Mouse (Mus musculus) B cell, adult 62 days (primary cell): ENCODE results near the gene Sept12. TPM values are rescaled to one million over a fixed set of nuclear protein-coding genes. Genes with fewer than 3 reads are reported as not detected.

ENCODE experiments used
- total RNA-seq: library from RNA; stranded (reverse); gene quantifications from 4 replicates; pipeline ENCODE4 v1.2.4, GENCODE M21; 2023

The Sept12 gene
- not detected in 4 replicates for total RNA-seq

DNA sequence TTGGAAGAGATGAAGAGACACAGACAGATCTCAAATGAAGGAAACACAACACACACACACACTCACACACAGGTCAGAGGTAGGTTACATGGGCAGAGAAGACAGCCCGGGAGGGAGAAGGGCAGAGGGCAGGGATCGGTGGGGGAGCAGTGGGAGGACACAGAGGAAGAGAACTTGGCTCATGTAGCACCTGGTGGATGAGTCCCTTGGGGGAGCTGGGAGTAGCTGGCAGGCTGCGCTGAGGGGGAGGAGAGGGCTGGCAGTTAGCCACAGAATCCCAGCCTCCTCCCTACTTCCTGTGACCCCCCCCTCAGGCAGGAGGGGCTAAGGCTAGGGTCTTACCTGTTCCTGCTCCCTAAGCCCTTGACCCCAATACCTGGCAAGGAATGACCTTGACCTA, at the start of gene Sept12:
Gene Sept12 (minus strand): TSS at position 300 of the 400 bp plus-strand sequence.

DNA sequence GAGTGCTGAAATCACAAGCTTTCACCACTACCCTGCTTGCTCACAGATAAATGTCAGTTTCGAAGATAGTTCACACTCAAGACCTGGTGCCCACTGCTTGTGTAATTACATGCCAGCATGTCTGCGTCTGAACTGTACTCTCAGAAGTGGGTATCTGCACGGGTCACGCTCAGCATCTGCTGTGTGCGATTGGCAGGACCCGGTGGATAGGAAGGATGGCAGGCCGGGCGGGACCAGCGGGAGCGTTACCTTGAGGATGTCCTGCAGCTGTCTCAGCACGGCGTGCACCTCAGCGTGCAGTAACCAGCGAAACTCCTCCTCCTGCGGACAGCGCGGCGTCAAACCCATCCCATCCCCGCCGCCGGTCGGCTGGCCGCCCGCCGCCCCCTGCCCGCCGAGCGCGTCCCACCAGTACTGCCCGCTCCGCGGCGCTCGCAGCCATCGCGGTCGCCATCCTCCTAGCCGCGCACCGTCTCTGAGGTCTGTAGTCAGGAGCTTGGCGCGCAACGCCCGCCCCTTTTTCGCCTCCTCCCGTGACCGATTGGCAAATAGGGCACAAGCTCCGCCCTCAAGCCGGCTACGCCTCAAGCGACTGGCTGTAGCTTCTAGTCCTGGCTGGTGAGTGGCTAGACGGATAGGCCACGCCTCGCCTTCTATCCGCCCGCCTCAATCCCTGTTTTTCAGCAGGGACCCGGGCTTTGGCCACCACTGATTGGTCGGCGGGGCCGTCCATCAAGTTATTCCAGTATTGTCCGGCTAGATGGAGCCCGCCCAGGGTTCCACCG, 15.6 kb upstream of the Sept12 start, which contains the start of gene Rogdi:
Gene Rogdi (minus strand): TSS at position 500 of the 785 bp plus-strand sequence.

DNA sequence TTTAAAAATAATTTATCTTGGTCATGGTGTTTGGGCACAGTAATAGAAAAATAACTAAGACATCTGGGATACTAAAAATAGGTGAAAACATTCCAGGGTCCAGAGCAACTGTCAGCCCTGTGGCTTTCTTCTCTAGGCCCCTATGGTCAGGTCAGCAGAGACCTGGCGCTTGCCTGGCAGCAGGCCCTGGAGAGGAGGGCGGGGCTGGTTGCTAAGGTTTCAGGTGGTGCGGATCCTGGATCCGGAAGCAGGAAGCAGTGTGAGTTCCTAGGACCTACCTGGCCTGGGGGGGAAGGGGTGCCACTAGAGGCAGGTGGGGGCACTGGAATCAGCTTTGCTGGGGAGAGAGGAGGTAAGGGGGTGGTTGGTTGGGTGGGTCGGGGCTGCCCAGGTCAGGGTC, 9.4 kb upstream of the Sept12 start, which contains the start of gene Smim22:
Gene Smim22 (plus strand): TSS at position 222 of the 400 bp plus-strand sequence.

DNA sequence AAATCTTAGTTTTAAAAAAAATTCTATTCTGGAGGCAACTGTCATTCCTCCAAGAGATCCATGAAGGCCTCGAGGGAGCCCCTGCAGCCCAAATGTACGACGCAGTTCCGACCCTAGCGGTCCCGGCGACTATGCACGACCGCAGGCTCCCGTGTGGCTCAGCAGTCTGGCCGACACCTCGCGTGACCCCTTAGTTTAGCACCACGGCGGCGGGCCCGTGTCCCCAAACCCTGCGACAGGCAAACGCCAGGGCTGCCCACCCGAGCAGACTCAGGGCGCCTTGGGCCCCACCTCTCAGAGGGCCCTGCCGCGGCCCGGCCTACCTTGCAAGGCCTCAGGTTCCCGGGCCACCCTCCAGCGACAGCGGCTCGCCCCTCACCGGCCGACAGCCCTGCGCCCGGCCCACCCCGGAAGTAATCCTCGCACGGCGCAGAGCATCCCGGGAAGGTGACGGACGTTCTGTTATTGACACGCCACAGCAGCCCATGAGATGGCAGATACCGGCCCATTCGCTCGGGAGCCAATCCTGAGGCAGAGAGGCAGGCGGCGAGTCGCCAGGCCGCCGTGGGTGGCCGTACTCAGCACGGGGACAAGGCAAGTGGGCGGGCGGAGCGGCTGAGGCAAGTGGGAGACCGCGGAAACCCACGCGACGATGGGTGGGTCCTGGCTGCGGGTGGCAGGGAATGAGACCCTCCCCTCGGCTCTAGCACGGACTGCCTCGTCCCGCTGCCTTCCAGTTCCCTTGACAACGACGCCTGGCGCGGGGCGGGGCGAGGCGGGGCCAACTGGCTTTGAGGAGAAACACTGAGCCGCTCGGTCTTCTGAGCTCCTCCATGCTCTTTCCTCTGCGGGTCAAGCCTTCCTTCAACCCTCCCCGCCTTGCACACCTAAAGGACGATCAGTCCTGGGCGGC, 33.6 kb downstream of the Sept12 start, which contains the start of gene Anks3:
Gene Anks3 (minus strand): TSS at position 409 of the 913 bp plus-strand sequence.

DNA sequence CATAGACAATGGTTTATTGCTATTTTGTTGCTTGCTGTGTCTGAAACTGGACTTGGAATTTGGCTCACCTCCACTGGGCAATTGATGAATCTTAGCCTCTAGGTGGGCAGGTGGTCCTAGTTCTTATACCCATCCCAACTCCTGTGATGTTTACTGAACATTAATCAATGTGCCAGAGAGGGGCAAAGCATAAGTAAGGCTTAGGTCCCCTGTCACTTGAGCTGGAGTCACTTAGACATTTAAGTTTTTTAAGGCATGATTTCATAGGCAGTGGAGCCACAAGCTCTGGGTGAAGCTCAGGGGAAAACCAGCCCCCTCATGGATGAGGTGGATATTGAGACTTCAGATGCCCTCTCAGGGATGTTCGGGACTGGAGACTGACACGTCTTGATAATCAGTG, 59.2 kb downstream of the Sept12 start, which contains the start of gene Nudt16l1:
Gene Nudt16l1 (plus strand): TSS at position 301 of the 400 bp plus-strand sequence.

Other genes starting within 250 kb of the Sept12 start
- gene Cdip1, start 207.6 kb downstream of the Sept12 start, total RNA-seq = 68.9 to 73.7 TPM (median 70.7 TPM) in 4 replicates
- gene 4930562C15Rik, start 162.4 kb downstream of the Sept12 start, total RNA-seq = not detected in 4 replicates
- gene Ubald1, start 117.5 kb downstream of the Sept12 start, total RNA-seq = 197 to 217 TPM (median 212 TPM) in 4 replicates
- gene Mgrn1, start 111.6 kb downstream of the Sept12 start, total RNA-seq = 144 to 166 TPM (median 161 TPM) in 4 replicates
- 42.4 to 49.5 TPM (median 47.0 TPM) in 4 replicates for gene Nudt16l1, start 59.1 kb downstream of the Sept12 start, total RNA-seq
- gene Anks3, start 33.6 kb downstream of the Sept12 start, total RNA-seq = 67.2 to 87.4 TPM (median 79.3 TPM) in 4 replicates
- gene Smim22, start 9.4 kb upstream of the Sept12 start, total RNA-seq = not detected in 4 replicates
- 110 to 116 TPM (median 114 TPM) in 4 replicates for gene Rogdi, start 15.7 kb upstream of the Sept12 start, total RNA-seq
- gene Glyr1, start 52.0 kb upstream of the Sept12 start, total RNA-seq = 150 to 162 TPM (median 157 TPM) in 4 replicates
- 98.8 to 107 TPM (median 104 TPM) in 4 replicates for gene Ubn1, start 52.2 kb upstream of the Sept12 start, total RNA-seq
- 6.2 to 8.1 TPM (median 7.2 TPM) in 4 replicates for gene Ppl, start 134.6 kb upstream of the Sept12 start, total RNA-seq
- 0.24 TPM in 1 of 4 replicates, not detected in the others for gene Sec14l5, start 149.3 kb upstream of the Sept12 start, total RNA-seq
- gene Nagpa, start 206.2 kb upstream of the Sept12 start, total RNA-seq = 24.2 to 32.2 TPM (median 26.9 TPM) in 4 replicates
- not detected in 4 replicates for gene AU021092, start 224.4 kb upstream of the Sept12 start, total RNA-seq
- gene Alg1, start 235.8 kb upstream of the Sept12 start, total RNA-seq = 33.9 to 43.7 TPM (median 37.1 TPM) in 4 replicates